Mouse (Mus musculus) stomach, embryonic 14.5 days (tissue): ENCODE results near the gene Rhob. TPM values are rescaled to one million over a fixed set of nuclear protein-coding genes. Genes with fewer than 3 reads are reported as not detected.

ENCODE experiments used
- ATAC-seq: fragments of 200-750 bp; cut with Nextera tagmentation; 2 replicates; pipeline ENCODE4 v1.8.0; 2017; ENCODE audit warnings: low read depth, moderate TSS enrichment; ENCODE audit not compliant: insufficient number of reproducible peaks, insufficient read depth, low FRiP score
- H3K27ac ChIP-seq: fragments of 300-500 bp; sonication (generic); 2 replicates; pipeline ENCODE4 v1.5.1; 2014; ENCODE audit warnings: mild to moderate bottlenecking, low read length, moderate library complexity, mixed read lengths
- H3K27me3 ChIP-seq: fragments of 300-500 bp; sonication (generic); 2 replicates; pipeline ENCODE4 v1.6.1; 2014; ENCODE audit warnings: low read length, control low read depth, mixed read lengths; ENCODE audit not compliant: control insufficient read depth, insufficient read depth
- H3K36me3 ChIP-seq: fragments of 300-500 bp; sonication (generic); 2 replicates; pipeline ENCODE4 v1.6.1; 2014; ENCODE audit warnings: mild to moderate bottlenecking, control low read depth, low read length, moderate library complexity, mixed read lengths; ENCODE audit not compliant: control insufficient read depth, insufficient read depth
- H3K4me1 ChIP-seq: fragments of 300-500 bp; sonication (generic); 2 replicates; pipeline ENCODE4 v1.6.1; 2014; ENCODE audit warnings: low read length, control low read depth, mixed read lengths; ENCODE audit not compliant: control insufficient read depth, insufficient read depth
- H3K4me2 ChIP-seq: fragments of 300-500 bp; sonication (generic); replicated peaks from 2 replicates; pipeline ENCODE4 v1.6.1; 2014; ENCODE audit warnings: low read depth, low read length, control low read depth
- H3K4me3 ChIP-seq: fragments of 300-500 bp; sonication (generic); 2 replicates; pipeline ENCODE4 v1.5.1; 2014; ENCODE audit warnings: low read depth, low read length, control low read depth
- H3K9ac ChIP-seq: fragments of 300-500 bp; sonication (generic); replicated peaks from 2 replicates; pipeline ENCODE4 v1.6.1; 2014; ENCODE audit warnings: low read depth, mild to moderate bottlenecking, control low read depth, low read length, moderate library complexity, mixed read lengths
- H3K9me3 ChIP-seq: fragments of 300-500 bp; sonication (generic); 2 replicates; pipeline ENCODE4 v1.6.1; 2016; ENCODE audit warnings: low read depth, low read length, control low read depth; ENCODE audit not compliant: control insufficient read depth
- WGBS: fragments of 180-500 bp; shearing (Covaris S2); extraction: QIAGEN DNeasy Blood & Tissue Kit; methylation state at CpG from one replicate; pipeline ENCODE4 v1.1.7; 2014; 5-methylcytosine and 5-hydroxymethylcytosine counted together
- polyA plus RNA-seq: library from polyadenylated mRNA; unstranded; fragments of >200 nt; fragmentation: Nextera tagmentation; extraction: Ambion mirVana; gene quantifications from 2 replicates; pipeline ENCODE4 v1.2.1, GENCODE M21; 2014

Rhob gene
- polyA plus RNA-seq, 1 experiment from 2014 or later: 52.8 TPM

DNA sequence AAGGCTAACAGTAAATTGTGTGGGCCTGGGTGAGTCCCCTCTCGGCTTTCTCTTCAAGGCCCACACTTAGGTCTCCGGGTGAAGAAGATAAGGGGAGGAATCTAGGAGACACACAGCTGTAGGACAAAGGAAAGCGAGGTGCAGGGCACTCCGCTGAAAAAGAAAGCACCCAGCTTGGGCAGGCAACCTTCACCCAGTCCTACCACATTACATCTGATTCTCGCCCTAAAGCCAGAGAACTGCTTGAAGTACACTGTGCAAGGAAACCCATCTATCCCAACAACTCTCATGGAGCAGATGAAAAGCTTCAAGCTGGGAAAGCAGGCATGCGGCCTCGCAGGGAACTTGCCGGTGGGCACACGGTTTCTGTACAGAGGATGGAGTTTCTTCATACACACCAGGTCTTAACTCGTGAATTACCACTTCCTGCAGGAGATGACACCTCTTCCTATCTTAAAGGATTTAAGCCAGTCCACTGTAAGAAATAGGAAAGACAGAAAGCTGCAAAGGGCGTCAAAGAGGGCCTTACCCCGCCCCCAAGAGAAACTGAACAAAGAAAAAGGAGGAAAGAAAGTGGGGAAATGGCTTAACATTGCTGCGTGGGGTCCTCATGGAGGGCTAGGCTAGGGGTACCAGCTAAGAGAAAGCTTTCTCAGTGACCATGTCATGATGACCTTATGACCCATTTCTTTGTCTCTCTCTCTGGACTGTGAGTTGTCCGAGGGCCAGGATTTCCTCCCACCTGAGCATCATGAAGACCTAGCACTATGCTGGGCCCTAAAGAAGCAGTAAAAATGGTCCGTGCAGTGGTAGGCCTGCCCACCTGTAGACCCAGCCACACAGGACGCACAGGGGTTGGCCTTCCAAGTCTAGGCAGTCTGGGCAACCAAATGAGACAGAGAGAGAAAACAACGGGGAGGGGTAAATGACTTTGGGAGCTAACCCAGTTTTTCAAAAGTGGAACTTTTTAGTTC is 1.1 kb upstream of the Rhob start:
- ATAC-seq: no peak
- H3K9me3 ChIP-seq: no peaks in the 10 kb centered on the region
- H3K27ac ChIP-seq: peak overlapping the region; percentile 88
- no peaks in the 10 kb centered on the region for H3K27me3 ChIP-seq
- peak overlapping the region; percentile 78 for H3K4me3 ChIP-seq
- H3K4me2 ChIP-seq: peak overlapping the region; percentile 82
- WGBS: 49% methylated on average over 17 of the region's 17 CpGs
- no peaks in the 10 kb centered on the region for H3K36me3 ChIP-seq
- H3K9ac ChIP-seq: peak overlapping the region; percentile 39; the same call in 1 of the 2 replicates
- H3K4me1 ChIP-seq: peaks cover 31% of the 10 kb centered on the region

DNA sequence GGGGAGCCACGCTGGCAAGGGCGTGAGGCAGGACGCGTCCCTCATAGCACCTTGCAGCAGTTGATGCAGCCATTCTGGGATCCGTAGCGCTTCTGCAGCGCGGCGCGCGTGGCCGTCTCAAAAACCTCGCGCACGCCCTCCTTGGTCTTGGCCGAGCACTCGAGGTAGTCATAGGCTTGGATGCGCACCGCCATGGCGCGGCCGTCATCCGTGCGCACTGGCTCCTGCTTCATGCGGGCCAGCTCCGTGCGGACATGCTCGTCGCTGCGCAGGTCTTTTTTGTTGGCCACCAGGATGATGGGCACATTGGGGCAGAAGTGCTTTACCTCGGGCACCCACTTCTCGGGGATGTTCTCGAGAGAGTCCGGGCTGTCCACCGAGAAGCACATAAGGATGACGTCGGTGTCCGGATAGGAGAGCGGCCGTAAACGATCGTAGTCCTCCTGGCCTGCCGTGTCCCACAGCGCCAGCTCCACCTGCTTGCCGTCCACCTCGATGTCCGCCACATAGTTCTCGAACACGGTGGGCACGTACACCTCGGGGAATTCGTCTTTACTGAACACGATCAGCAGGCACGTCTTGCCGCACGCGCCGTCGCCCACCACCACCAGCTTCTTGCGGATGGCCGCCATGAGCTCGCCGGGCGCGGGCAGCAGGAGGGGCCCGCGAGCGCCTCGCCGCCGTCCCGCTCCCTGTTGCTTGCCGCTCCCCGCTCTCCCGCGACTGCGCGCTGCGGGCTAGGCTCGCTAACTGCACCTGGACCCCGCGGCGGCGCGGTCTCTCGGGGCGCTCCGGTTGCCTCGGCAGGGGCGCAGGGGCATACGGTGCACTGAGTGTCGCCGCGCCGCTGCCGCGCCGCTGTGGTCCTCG is 573 bp downstream of the Rhob start:
- peak overlapping the region; percentile 89 for H3K9ac ChIP-seq
- peak overlapping the region; percentile 99 for H3K27ac ChIP-seq
- WGBS: under 1% methylated on average over 99 of the region's 99 CpGs
- H3K4me3 ChIP-seq: peak overlapping the region; percentile 78
- ATAC-seq: peak; percentile 39
- no peaks in the 10 kb centered on the region for H3K9me3 ChIP-seq
- H3K4me1 ChIP-seq: peaks cover 35% of the 10 kb centered on the region
- H3K27me3 ChIP-seq: no peaks in the 10 kb centered on the region
- no peaks in the 10 kb centered on the region for H3K36me3 ChIP-seq
- H3K4me2 ChIP-seq: peak overlapping the region; percentile 82

DNA sequence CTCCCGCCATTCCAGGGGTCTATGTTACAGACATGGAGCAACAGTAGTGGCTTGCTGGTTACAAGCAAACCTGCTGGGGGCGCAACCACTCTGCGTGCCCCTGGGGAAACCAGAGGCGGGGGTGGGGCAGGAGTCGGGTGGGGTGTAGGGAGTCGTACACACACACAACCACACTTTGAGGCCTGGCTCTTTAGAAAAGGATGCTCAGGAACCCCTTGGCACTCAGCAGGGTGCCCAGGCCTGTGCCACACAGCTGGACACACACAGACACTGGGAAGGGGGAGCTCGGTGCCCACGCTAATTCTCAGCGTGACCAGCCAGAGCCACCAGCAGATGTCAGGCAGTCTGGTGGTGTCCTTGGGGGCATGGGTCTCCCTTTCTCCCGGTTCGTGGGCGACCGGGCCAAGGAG is 1.2 kb downstream of the Rhob start:
- Histone ChIP-seq H3K36me3 (no peaks in the 10 kb centered on the region), H3K4me2 (peak overlapping the region; percentile 82), H3K4me3 (peak overlapping the region; percentile 78), H3K9me3 (no peaks in the 10 kb centered on the region), H3K27ac (peak overlapping the region; percentile 99; the same call in 1 of the 2 replicates), H3K9ac (peak overlapping the region; percentile 89), H3K27me3 (no peaks in the 10 kb centered on the region), H3K4me1 (peaks cover 35% of the 10 kb centered on the region)
- ATAC-seq: no peak
- 3% methylated on average over 10 of the region's 13 CpGs for WGBS

DNA sequence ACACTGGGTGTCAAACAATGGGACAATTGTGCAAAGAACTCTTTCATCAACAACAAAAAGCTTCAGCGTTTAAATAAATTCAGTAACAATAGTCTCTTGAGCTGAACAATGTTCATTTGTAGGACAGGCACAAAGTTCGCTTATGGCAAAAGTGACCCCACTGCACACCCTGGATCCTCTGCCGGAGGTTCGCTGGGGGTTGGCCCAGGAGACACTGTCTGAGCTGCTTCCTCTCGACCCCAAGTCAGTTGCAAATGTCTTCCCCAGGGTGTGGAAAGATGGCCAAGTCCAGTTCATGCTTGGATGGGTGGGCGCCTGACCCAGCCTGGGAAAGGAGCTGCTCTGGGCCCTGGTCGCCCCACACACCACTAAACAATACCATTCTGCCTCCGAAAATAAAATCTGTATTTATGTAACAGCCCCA is 1.6 kb downstream of the Rhob start:
- Histone ChIP-seq H3K9ac (peak overlapping the region; percentile 89), H3K4me3 (peak overlapping the region; percentile 78), H3K27me3 (no peaks in the 10 kb centered on the region), H3K27ac (peak overlapping the region; percentile 99; the same call in 1 of the 2 replicates), H3K36me3 (no peaks in the 10 kb centered on the region), H3K4me2 (peak overlapping the region; percentile 82), H3K4me1 (peaks cover 35% of the 10 kb centered on the region), H3K9me3 (no peaks in the 10 kb centered on the region)
- 26% methylated on average over 8 of the region's 8 CpGs for WGBS
- no peak for ATAC-seq

DNA sequence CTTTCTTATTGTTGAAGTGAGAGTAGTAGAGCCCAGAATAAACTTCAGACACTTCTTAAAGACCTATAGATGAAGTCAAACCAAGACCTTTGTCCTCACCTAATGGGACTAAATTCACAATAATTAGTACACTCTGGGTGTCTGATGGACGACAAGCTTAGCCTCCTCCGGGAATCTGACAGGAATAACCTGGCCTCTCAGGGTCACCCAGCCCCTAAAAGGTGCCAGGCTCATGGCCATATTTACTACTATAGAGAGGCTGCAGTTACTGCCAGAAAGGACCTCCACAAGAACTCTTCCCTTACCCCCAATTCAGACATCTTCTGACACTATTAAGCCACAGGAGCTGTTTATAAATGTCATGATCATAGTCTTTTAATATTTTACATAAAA is 2.5 kb downstream of the Rhob start:
- peak overlapping the region; percentile 55; the same call in 1 of the 2 replicates for H3K27ac ChIP-seq
- H3K4me1 ChIP-seq: peaks cover 35% of the 10 kb centered on the region

DNA sequence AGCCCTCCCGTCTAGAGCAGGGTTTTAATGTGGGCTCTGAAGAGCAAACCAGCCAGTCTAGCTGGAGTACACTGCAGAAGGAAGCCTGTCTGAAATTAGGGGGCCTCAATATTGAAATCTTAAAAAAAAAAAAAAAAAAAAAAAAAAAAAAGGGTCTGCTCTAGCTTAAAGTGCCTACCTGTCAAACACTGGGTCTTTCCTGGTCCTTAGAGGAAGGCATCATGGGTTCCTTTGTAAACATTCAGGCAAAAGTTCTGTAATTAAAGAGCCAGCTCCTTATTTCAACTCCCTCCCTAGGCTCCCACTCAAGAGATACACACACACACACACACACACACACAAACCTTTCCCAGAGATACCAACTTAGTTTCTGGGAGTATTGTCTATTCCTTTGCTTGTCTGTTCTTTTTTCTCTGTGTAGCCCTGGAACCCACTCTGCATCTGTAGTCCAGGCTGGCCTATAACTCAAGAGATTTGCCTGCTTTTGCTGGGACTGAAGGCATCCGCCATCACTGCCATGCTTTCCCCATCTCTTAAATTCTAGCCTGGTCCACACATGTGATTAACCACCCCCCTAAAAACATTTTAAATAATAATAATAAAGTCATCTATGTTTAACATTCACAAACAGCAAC is 3.0 kb downstream of the Rhob start:
- no peak for ATAC-seq
- 44% methylated on average over 2 of the region's 2 CpGs for WGBS
- Histone ChIP-seq H3K4me3 (peak overlapping the region; percentile 78; the same call in 1 of the 2 replicates), H3K27ac (peak overlapping the region; percentile 86), H3K4me2 (peak overlapping the region; percentile 82), H3K9ac (0 out of 2 replicates have a peak overlapping the region, but pooled peaks have one; percentile 6), H3K27me3 (no peaks in the 10 kb centered on the region), H3K4me1 (peaks cover 39% of the 10 kb centered on the region), H3K36me3 (no peaks in the 10 kb centered on the region), H3K9me3 (no peaks in the 10 kb centered on the region)

More for the DNA sequence above, 2.5 kb downstream of the Rhob start:
- no peaks in the 10 kb centered on the region for H3K27me3 ChIP-seq
- 31% methylated on average over 2 of the region's 2 CpGs for WGBS
- ATAC-seq: no peak
- H3K4me2 ChIP-seq: peak overlapping the region; percentile 82
- H3K36me3 ChIP-seq: no peaks in the 10 kb centered on the region
- H3K9me3 ChIP-seq: no peaks in the 10 kb centered on the region
- peak overlapping the region; percentile 78 for H3K4me3 ChIP-seq
- H3K9ac ChIP-seq: no peak overlapping the region

DNA sequence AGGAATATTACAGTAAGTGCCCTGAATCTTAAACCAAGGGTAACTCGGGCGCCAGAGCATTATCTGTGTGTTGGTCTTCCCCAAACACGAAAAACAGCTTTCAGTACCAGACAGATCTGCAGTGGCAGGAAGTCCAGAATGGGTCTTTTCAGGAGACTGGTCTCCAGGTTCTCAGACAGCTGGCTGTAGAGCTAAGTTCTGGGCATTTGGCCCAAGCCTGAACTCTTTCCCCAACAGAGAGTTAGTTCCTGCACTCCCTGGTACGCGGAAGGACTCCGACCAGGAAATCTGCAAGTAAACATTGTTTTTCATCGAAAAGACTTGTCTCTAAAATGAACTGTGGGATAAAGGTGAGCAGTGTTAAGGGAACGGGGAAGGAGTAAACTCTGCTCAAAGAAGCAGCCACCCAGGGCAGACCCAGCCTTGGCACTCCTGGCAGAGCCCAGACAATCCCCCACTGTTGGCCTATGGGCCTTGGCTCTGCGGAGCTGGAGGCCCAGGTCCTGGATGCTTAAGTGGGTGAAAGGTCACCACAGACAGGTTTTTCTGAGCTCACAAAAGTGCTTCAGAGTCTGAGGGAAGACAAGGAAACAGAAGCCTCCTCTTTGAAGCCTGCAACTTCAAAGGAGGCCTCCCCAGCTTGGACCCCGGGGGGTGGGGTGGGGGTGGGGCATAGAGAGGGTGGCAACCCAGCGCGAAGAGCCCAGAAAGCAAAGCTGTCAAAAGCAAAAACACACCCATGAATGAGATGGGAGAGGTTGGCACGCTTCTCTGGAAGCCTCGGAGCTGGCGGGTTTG is 3.7 kb downstream of the Rhob start:
- Histone ChIP-seq H3K4me1 (peaks cover 36% of the 10 kb centered on the region), H3K9ac (no peak overlapping the region), H3K4me3 (peak overlapping the region; percentile 8; the same call in 1 of the 2 replicates), H3K27ac (peak overlapping the region; percentile 86), H3K4me2 (peak overlapping the region; percentile 82), H3K36me3 (no peaks in the 10 kb centered on the region), H3K27me3 (no peaks in the 10 kb centered on the region), H3K9me3 (no peaks in the 10 kb centered on the region)
- WGBS: 15% methylated on average over 15 of the region's 15 CpGs
- ATAC-seq: no peak
